In genomic region chrY:90737606-90738430, GRCm38 (mm10) we compare ENCODE assay signal across 20 mouse cellular contexts. TPM values are rescaled to one million over a fixed set of nuclear protein-coding genes. Genes with fewer than 3 reads are reported as not detected.
A peak's percentile ranks its signal among the peaks of the same experiment; 100 is the strongest.
DNase-seq lines count a peak whose midpoint lies in the region; ATAC-seq and TF ChIP-seq lines count a peak whose summit lies in the region.
"Had no signal": no experiment of that assay in that cellular context is flagged by ENCODE, and none has a peak within 500 bp of the region (broad histone marks: within the 10 kb centered on the region; RNA-seq: fewer than 3 reads in every experiment).

No protein-coding gene starts in this region.

- H3K36me3 ChIP-seq in ES-Bruce4 (ENCODE audit: control insufficient read depth, insufficient read depth, low read length, poor library complexity, severe bottlenecking) = peaks cover 60% of the 10 kb centered on the region

- peak overlapping the region; percentile 14 for H3K27ac ChIP-seq in ES-Bruce4 (ENCODE audit: insufficient read depth, low read length)
- H3K27ac ChIP-seq: embryonic facial prominence, embryonic 12.5 days; liver, embryonic 14.5 days had no signal

- H3K9me3 ChIP-seq in ES-Bruce4 (replicated peaks; ENCODE audit: control insufficient read depth, insufficient read depth, low read length, poor library complexity, severe bottlenecking) = peaks cover 81% of the 10 kb centered on the region

- no peaks in the 10 kb centered on the region for H3K4me1 ChIP-seq in ES-Bruce4 (ENCODE audit: control insufficient read depth, insufficient read depth, low read length)
- H3K4me1 ChIP-seq: embryonic facial prominence, embryonic 12.5 days had no signal

- no peak for TF ChIP-seq POLR2A in ES-Bruce4 (IDR thresholded peaks at IDR 0.05; ENCODE audit: insufficient read depth, low read length)

- H3K27me3 ChIP-seq in ES-Bruce4 (ENCODE audit: control insufficient read depth, insufficient read depth, low read length, poor library complexity, severe bottlenecking) = no peaks in the 10 kb centered on the region
- H3K27me3 ChIP-seq: embryonic facial prominence, embryonic 12.5 days had no signal

- peak; percentile 20 for DNase-seq in A20 (ENCODE audit: low read depth, low spot score)
- DNase-seq in brain, adult 2 months (ENCODE audit: low read depth, low spot score) = peak; percentile 18
- DNase-seq in natural killer cell, adult 2 months (ENCODE audit: low spot score in 2 of 2) = no peak
- DNase-seq in kidney, postnatal 36 days = no peak
- no peak for DNase-seq in ovary, postnatal 36 days (ENCODE audit: low spot score)
- DNase-seq: adrenal gland, adult 8-10 months; cerebellum, postnatal 14 days; heart, postnatal 4 days; kidney, postnatal 10 days had no signal

- H3K9ac ChIP-seq in ES-Bruce4 (ENCODE audit: low read depth, poor library complexity, severe bottlenecking) = no peak overlapping the region
- H3K9ac ChIP-seq: embryonic facial prominence, embryonic 12.5 days; liver, embryonic 14.5 days had no signal

- no peak for TF ChIP-seq EP300 in ES-Bruce4 (IDR thresholded peaks at IDR 0.05; ENCODE audit: insufficient read depth, low read depth, low read length)

- no peak for TF ChIP-seq CTCF in ES-Bruce4 (IDR thresholded peaks at IDR 0.05; ENCODE audit: low read depth, low read length)

- no peak overlapping the region for H3K4me3 ChIP-seq in ES-Bruce4 (ENCODE audit: low read depth, low read length)
- H3K4me3 ChIP-seq: embryonic facial prominence, embryonic 12.5 days had no signal

- peak; percentile 0; the same call in 1 of the 2 replicates for ATAC-seq in neutrophil, adult 5-6 weeks (ENCODE audit: extremely low read depth, insufficient number of reproducible peaks, low FRiP score, poor library complexity, severe bottlenecking)
- ATAC-seq: intestine, embryonic 16.5 days had no signal

RNA-seq across cellular contexts. Expression of gene Gm21860, which starts 16.8 kb away (rescaled TPM):
- polyA plus RNA-seq in ES-Bruce4 (2011; ENCODE audit: insufficient read depth, insufficient read length, low read depth, missing spikeins) = not detected in 2 replicates
- total RNA-seq in neutrophil, adult 5-6 weeks (2017) = not detected in 2 replicates
- total RNA-seq: adrenal gland, adult 8-10 months; gastrocnemius, adult 18-20 months; heart, postnatal 4 days; left cerebral cortex, postnatal 25 days had no signal
- polyA plus RNA-seq: embryonic facial prominence, embryonic 12.5 days; forebrain, embryonic 11.5 days; heart, embryonic 11.5 days; intestine, embryonic 16.5 days; liver, embryonic 14.5 days; midbrain, embryonic 11.5 days; neural tube, embryonic 11.5 days had no signal

RNA-seq across cellular contexts. Expression of gene Gm47283, which starts 46.7 kb away (rescaled TPM):
- not detected in 2 replicates for polyA plus RNA-seq in ES-Bruce4 (2011; ENCODE audit: insufficient read depth, insufficient read length, low read depth, missing spikeins)
- not detected in 2 replicates for total RNA-seq in neutrophil, adult 5-6 weeks (2017)
- total RNA-seq: adrenal gland, adult 8-10 months; gastrocnemius, adult 18-20 months; heart, postnatal 4 days; left cerebral cortex, postnatal 25 days had no signal
- polyA plus RNA-seq: embryonic facial prominence, embryonic 12.5 days; forebrain, embryonic 11.5 days; heart, embryonic 11.5 days; intestine, embryonic 16.5 days; liver, embryonic 14.5 days; midbrain, embryonic 11.5 days; neural tube, embryonic 11.5 days had no signal

Comparison
In these comparisons a context has a peak if more than half of its experiments do, and no peak if none do; other contexts are left out.
1. DNase-seq: peak in A20 (single experiment) and brain, adult 2 months (single experiment); none in natural killer cell, adult 2 months (0 of 2), kidney, postnatal 36 days (0 of 2) and ovary, postnatal 36 days (single experiment).